Mouse (Mus musculus) intestine, postnatal 0 days (tissue): ENCODE measurements at regions not wholly inside any gene's neighbourhood (a gene's known extent, or its start where the extent isn't known, plus 50 kb on each side); places are given as distances from the start of the nearest gene placed in this dataset.
"Not testable (repeated sequence)": the region's sequence is repeated elsewhere in the genome, so short reads cannot be mapped to it uniquely, and the experiment has no call there.

Experiments used
- ATAC-seq: fragments of 200-750 bp; cut with Nextera tagmentation; 2 replicates; pipeline ENCODE4 v1.8.0; 2017; ENCODE audit warnings: mild to moderate bottlenecking, moderate TSS enrichment, moderate library complexity
- H3K27ac ChIP-seq: fragments of 300-500 bp; sonication (generic); 2 replicates; pipeline ENCODE4 v1.5.1; 2014; ENCODE audit warnings: mild to moderate bottlenecking, low read depth, low read length, moderate library complexity
- H3K27me3 ChIP-seq: fragments of 300-500 bp; sonication (generic); replicated peaks from 2 replicates; pipeline ENCODE4 v1.6.1; 2014; ENCODE audit warnings: low read length, mixed read lengths; ENCODE audit not compliant: control insufficient read depth, insufficient read depth
- H3K36me3 ChIP-seq: fragments of 300-500 bp; sonication (generic); 2 replicates; pipeline ENCODE4 v1.6.1; 2014; ENCODE audit warnings: mild to moderate bottlenecking, moderate library complexity; ENCODE audit not compliant: control insufficient read depth, insufficient read depth
- H3K4me1 ChIP-seq: fragments of 300-500 bp; sonication (generic); replicated peaks from 2 replicates; pipeline ENCODE4 v1.6.1; 2014; ENCODE audit warnings: antibody characterized with exemption, low read length, mixed read lengths; ENCODE audit not compliant: control insufficient read depth, insufficient read depth
- H3K4me2 ChIP-seq: fragments of 300-500 bp; sonication (generic); replicated peaks from 2 replicates; pipeline ENCODE4 v1.6.1; 2014; ENCODE audit warnings: low read depth, mild to moderate bottlenecking, moderate library complexity
- H3K4me3 ChIP-seq: fragments of 300-500 bp; sonication (generic); 2 replicates; pipeline ENCODE4 v1.5.1; 2014; ENCODE audit warnings: low read depth, low read length
- H3K9ac ChIP-seq: fragments of 300-500 bp; sonication (generic); 2 replicates; pipeline ENCODE4 v1.6.1; 2014; ENCODE audit warnings: mild to moderate bottlenecking, low read depth, low read length
- H3K9me3 ChIP-seq: fragments of 300-500 bp; sonication (generic); 2 replicates; pipeline ENCODE4 v1.6.1; 2016; ENCODE audit warnings: mixed run types; ENCODE audit not compliant: control insufficient read depth
- CTCF ChIP-seq: sonication (generic); IDR thresholded peaks from 2 replicates; pipeline ENCODE4 v1.5.1; 2016; ENCODE audit warnings: low read depth, mild to moderate bottlenecking, control low read depth, antibody characterized with exemption, moderate library complexity
- WGBS: fragments of 180-500 bp; shearing (Covaris S2); extraction: QIAGEN DNeasy Blood & Tissue Kit; methylation state at CpG from one replicate; pipeline ENCODE4 v1.1.7; 2014; 5-methylcytosine and 5-hydroxymethylcytosine counted together

GRCm38 (mm10) chr8:34294721-34295120 lies 183.2 kb upstream of the Gm10131 start:
- WGBS: 97% methylated on average over 8 of the region's 8 CpGs

GRCm38 (mm10) chr8:34290670-34291069 lies 179.1 kb upstream of the Gm10131 start:
- no peak overlapping the region for H3K9ac ChIP-seq
- 71% methylated on average over 4 of the region's 4 CpGs for WGBS
- no peak overlapping the region for H3K4me3 ChIP-seq
- no peaks in the 10 kb centered on the region for H3K36me3 ChIP-seq
- H3K4me1 ChIP-seq: no peaks in the 10 kb centered on the region
- H3K9me3 ChIP-seq: no peaks in the 10 kb centered on the region
- H3K27me3 ChIP-seq: no peaks in the 10 kb centered on the region
- TF ChIP-seq CTCF: no peak
- H3K27ac ChIP-seq: no peak overlapping the region
- H3K4me2 ChIP-seq: no peak overlapping the region
- ATAC-seq: no peak

More at GRCm38 (mm10) chr8:34294721-34295120, 183.2 kb upstream of the Gm10131 start:
- H3K4me2 ChIP-seq: no peak overlapping the region
- no peaks in the 10 kb centered on the region for H3K27me3 ChIP-seq
- TF ChIP-seq CTCF: no peak
- no peaks in the 10 kb centered on the region for H3K9me3 ChIP-seq
- H3K4me1 ChIP-seq: no peaks in the 10 kb centered on the region
- H3K9ac ChIP-seq: no peak overlapping the region
- H3K36me3 ChIP-seq: no peaks in the 10 kb centered on the region
- ATAC-seq: no peak
- no peak overlapping the region for H3K4me3 ChIP-seq
- no peak overlapping the region for H3K27ac ChIP-seq

- Histone ChIP-seq H3K4me2 (no peak overlapping the region), H3K9ac (no peak overlapping the region), H3K27ac (no peak overlapping the region), H3K27me3 (no peaks in the 10 kb centered on the region), H3K36me3 (no peaks in the 10 kb centered on the region), H3K9me3 (no peaks in the 10 kb centered on the region), H3K4me3 (no peak overlapping the region), H3K4me1 (no peaks in the 10 kb centered on the region)
- 40% methylated on average over 2 of the region's 2 CpGs for WGBS
- TF ChIP-seq CTCF: no peak
- ATAC-seq: no peak
Observed at GRCm38 (mm10) chr8:34287801-34288200, 176.3 kb upstream of the Gm10131 start.

- H3K9me3 ChIP-seq: no peaks in the 10 kb centered on the region
- WGBS: 89% methylated on average over 3 of the region's 3 CpGs
- no peaks in the 10 kb centered on the region for H3K4me1 ChIP-seq
- H3K27ac ChIP-seq: no peak overlapping the region
- H3K27me3 ChIP-seq: no peaks in the 10 kb centered on the region
- no peaks in the 10 kb centered on the region for H3K36me3 ChIP-seq
- H3K4me2 ChIP-seq: no peak overlapping the region
- TF ChIP-seq CTCF: no peak
- no peak overlapping the region for H3K9ac ChIP-seq
- no peak for ATAC-seq
- H3K4me3 ChIP-seq: no peak overlapping the region
Observed at GRCm38 (mm10) chr8:34284576-34284975, 173.0 kb upstream of the Gm10131 start.

GRCm38 (mm10) chr8:34280433-34280832 lies 168.9 kb upstream of the Gm10131 start:
- Histone ChIP-seq H3K4me3 (no peak overlapping the region), H3K9ac (no peak overlapping the region), H3K9me3 (no peaks in the 10 kb centered on the region), H3K27ac (no peak overlapping the region), H3K36me3 (no peaks in the 10 kb centered on the region), H3K4me1 (no peaks in the 10 kb centered on the region), H3K4me2 (peak overlapping the region; percentile 46), H3K27me3 (no peaks in the 10 kb centered on the region)
- WGBS: 32% methylated on average over 11 of the region's 11 CpGs
- no peak for TF ChIP-seq CTCF
- ATAC-seq: no peak

GRCm38 (mm10) chr8:34275977-34276660 lies 164.6 kb upstream of the Gm10131 start:
- H3K27me3 ChIP-seq: no peaks in the 10 kb centered on the region
- no peak for ATAC-seq
- no peaks in the 10 kb centered on the region for H3K36me3 ChIP-seq
- no peak overlapping the region for H3K4me3 ChIP-seq
- TF ChIP-seq CTCF: no peak
- no peaks in the 10 kb centered on the region for H3K9me3 ChIP-seq
- no peaks in the 10 kb centered on the region for H3K4me1 ChIP-seq
- H3K27ac ChIP-seq: no peak overlapping the region
- H3K4me2 ChIP-seq: no peak overlapping the region
- WGBS: 66% methylated on average over 7 of the region's 7 CpGs
- no peak overlapping the region for H3K9ac ChIP-seq

GRCm38 (mm10) chr8:34274796-34275195 lies 163.3 kb upstream of the Gm10131 start:
- H3K36me3 ChIP-seq, H3K27me3 ChIP-seq, H3K9me3 ChIP-seq, H3K27ac ChIP-seq, ATAC-seq, H3K4me3 ChIP-seq, H3K9ac ChIP-seq, H3K4me1 ChIP-seq, H3K4me2 ChIP-seq: not testable (repeated sequence)
- WGBS: 95% methylated on average over 2 of the region's 2 CpGs
